Mouse (Mus musculus): Measurements from ENCODE around the gene Gm6763. TPM values are rescaled to one million over a fixed set of nuclear protein-coding genes. Genes with fewer than 3 reads are reported as not detected.
"Not testable (repeated sequence)": the region's sequence is repeated elsewhere in the genome, so short reads cannot be mapped to it uniquely, and the experiment has no call there.

The Gm6763 gene
- total RNA-seq (2012; rRNA removed) (not detected in 2 replicates), polyA plus RNA-seq (2012; ENCODE audit: insufficient read depth in 1 of 2, insufficient read length in 2 of 2, low read depth in 1 of 2, low replicate concordance in 2 of 2, missing spikeins in 1 of 2) (not detected)

DNA sequence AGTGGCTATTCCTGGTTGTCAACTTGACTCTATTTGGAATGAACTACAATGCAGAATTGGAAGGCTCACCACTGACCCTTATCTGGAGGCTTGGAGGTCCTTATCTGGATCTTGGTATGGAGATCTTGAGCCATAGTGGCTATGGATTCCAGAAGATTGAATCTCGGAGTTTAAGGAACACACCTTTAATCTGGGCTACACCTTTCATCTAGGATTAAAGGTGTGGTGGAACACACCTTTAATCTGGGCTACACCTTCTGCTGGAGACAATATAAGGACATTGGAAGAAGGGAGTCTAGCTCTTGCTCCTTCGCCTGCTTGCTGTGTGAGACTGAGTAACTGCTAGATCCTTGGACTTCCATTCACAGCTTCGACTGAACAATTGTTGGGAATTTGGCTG, at the start of gene Gm6763:
TSS of gene Gm6763 (plus strand) at position 301 of the 400 bp plus-strand sequence.
- not testable (repeated sequence) for H3K27ac ChIP-seq (ENCODE audit: control insufficient read depth, low read depth, low read length); H3K9ac ChIP-seq (ENCODE audit: control insufficient read depth, low read depth, low read length, poor library complexity, severe bottlenecking); H3K9me3 ChIP-seq (replicated peaks; ENCODE audit: insufficient read depth, low read length); H3K79me2 ChIP-seq (ENCODE audit: control insufficient read depth, insufficient read depth, low read length, poor library complexity); H3K27me3 ChIP-seq (ENCODE audit: control insufficient read depth in 1 of 2, insufficient read depth in 2 of 2, low read length in 2 of 2); DNase-seq (ENCODE audit: low read depth, low spot score); H3K4me1 ChIP-seq (ENCODE audit: control insufficient read depth in 1 of 2, insufficient read depth in 2 of 2, low read length in 2 of 2); H3K4me3 ChIP-seq (ENCODE audit: control insufficient read depth in 1 of 2, insufficient read depth in 1 of 2, low read depth in 2 of 2, low read length in 2 of 2); H3K36me3 ChIP-seq (ENCODE audit: control insufficient read depth in 1 of 2, insufficient read depth in 2 of 2, low read length in 2 of 2)

DNA sequence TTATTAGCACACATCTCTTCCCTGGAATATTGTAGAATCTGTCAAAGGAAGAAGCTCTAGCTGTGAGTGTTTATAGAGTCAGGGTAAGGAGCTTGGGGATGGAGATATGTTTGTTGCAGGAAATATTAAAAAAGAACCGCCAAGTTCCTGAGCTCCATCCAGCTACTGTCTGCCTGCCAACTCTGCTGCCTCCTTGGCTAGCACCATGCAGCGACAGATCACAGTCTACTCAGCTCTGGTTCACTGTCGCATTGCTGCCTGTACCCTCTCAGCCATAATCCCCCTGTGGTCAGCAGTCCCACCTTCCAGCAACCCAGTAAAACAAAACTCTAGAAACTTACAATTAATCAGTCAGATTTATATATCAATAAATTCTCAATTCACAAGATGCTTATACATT, 41.3 kb upstream of the Gm6763 start:
- Histone ChIP-seq H3K9me3 (replicated peaks; ENCODE audit: insufficient read depth, low read length) (no peaks in the 10 kb centered on the region), H3K9ac (ENCODE audit: control insufficient read depth, low read depth, low read length, poor library complexity, severe bottlenecking) (no peak overlapping the region), H3K79me2 (ENCODE audit: control insufficient read depth, insufficient read depth, low read length, poor library complexity) (no peaks in the 10 kb centered on the region), H3K4me3 (ENCODE audit: control insufficient read depth in 1 of 2, insufficient read depth in 1 of 2, low read depth in 2 of 2, low read length in 2 of 2) (no peak overlapping the region), H3K27ac (ENCODE audit: control insufficient read depth, low read depth, low read length) (no peak overlapping the region), H3K27me3 (ENCODE audit: control insufficient read depth in 1 of 2, insufficient read depth in 2 of 2, low read length in 2 of 2) (no peaks in the 10 kb centered on the region), H3K36me3 (ENCODE audit: control insufficient read depth in 1 of 2, insufficient read depth in 2 of 2, low read length in 2 of 2) (no peaks in the 10 kb centered on the region), H3K4me1 (ENCODE audit: control insufficient read depth in 1 of 2, insufficient read depth in 2 of 2, low read length in 2 of 2) (no peaks in the 10 kb centered on the region)
- no peak for TF ChIP-seq GABPA (IDR thresholded peaks at IDR 0.05; ENCODE audit: low read depth, low read length)
- no peak for TF ChIP-seq UBTF (IDR thresholded peaks at IDR 0.05; ENCODE audit: borderline replicate concordance, insufficient read depth, low read depth, low read length)
- TF ChIP-seq POLR2AphosphoS5 (IDR thresholded peaks at IDR 0.05; ENCODE audit: borderline replicate concordance, low read depth, low read length), result no peak
- TF ChIP-seq CHD2 (IDR thresholded peaks at IDR 0.05; ENCODE audit: low read length), result no peak
- no peak for DNase-seq (ENCODE audit: low read depth, low spot score)

DNA sequence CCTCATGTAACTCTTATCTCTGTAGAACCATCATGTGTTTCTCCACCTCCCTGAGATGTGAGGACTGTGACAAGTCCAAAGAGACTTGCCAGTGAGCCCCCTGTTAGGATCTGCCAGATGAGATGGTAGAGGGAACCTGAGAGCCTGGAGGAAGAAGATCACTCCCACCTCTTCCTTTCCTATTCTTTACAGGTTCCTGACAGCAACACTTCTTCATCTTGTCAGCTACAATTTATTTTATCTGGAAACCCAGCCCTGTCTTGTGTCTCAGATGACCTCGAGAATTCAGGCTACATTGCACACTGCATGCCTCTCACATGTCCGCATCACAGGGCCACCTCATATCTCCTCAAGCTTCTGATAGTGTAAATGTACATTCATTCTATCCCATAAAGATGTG, 33.0 kb upstream of the Gm6763 start:
- TF ChIP-seq USF1 (IDR thresholded peaks at IDR 0.05; ENCODE audit: low read depth, low read length) (no peak), RCOR1 (IDR thresholded peaks at IDR 0.05; ENCODE audit: low read depth, low read length) (no peak), RAD21 (IDR thresholded peaks at IDR 0.05; ENCODE audit: low read depth, low read length) (no peak), TCF12 (IDR thresholded peaks at IDR 0.05; ENCODE audit: low read depth, low read length) (no peak), MAX (IDR thresholded peaks at IDR 0.05; ENCODE audit: low read length) (no peak), ZNF384 (IDR thresholded peaks at IDR 0.05; ENCODE audit: low read depth, low read length) (no peak), POLR2AphosphoS5 (IDR thresholded peaks at IDR 0.05; ENCODE audit: borderline replicate concordance, low read depth, low read length) (no peak)
- no peaks in the 10 kb centered on the region for H3K4me1 ChIP-seq (ENCODE audit: control insufficient read depth in 1 of 2, insufficient read depth in 2 of 2, low read length in 2 of 2)
- no peak overlapping the region for H3K27ac ChIP-seq (ENCODE audit: control insufficient read depth, low read depth, low read length)
- no peak for DNase-seq (ENCODE audit: low read depth, low spot score)
- no peaks in the 10 kb centered on the region for H3K79me2 ChIP-seq (ENCODE audit: control insufficient read depth, insufficient read depth, low read length, poor library complexity)
- H3K36me3 ChIP-seq (ENCODE audit: control insufficient read depth in 1 of 2, insufficient read depth in 2 of 2, low read length in 2 of 2), result no peaks in the 10 kb centered on the region
- no peaks in the 10 kb centered on the region for H3K27me3 ChIP-seq (ENCODE audit: control insufficient read depth in 1 of 2, insufficient read depth in 2 of 2, low read length in 2 of 2)
- no peak overlapping the region for H3K4me3 ChIP-seq (ENCODE audit: control insufficient read depth in 1 of 2, insufficient read depth in 1 of 2, low read depth in 2 of 2, low read length in 2 of 2)
- H3K9ac ChIP-seq (ENCODE audit: control insufficient read depth, low read depth, low read length, poor library complexity, severe bottlenecking), result no peak overlapping the region
- no peaks in the 10 kb centered on the region for H3K9me3 ChIP-seq (replicated peaks; ENCODE audit: insufficient read depth, low read length)

DNA sequence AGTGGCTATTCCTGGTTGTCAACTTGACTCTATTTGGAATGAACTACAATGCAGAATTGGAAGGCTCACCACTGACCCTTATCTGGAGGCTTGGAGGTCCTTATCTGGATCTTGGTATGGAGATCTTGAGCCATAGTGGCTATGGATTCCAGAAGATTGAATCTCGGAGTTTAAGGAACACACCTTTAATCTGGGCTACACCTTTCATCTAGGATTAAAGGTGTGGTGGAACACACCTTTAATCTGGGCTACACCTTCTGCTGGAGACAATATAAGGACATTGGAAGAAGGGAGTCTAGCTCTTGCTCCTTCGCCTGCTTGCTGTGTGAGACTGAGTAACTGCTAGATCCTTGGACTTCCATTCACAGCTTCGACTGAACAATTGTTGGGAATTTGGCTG, 8.6 kb upstream of the Gm6763 start, which contains the start of gene Gm21293:
TSS of gene Gm21293 (plus strand) at position 301 of the 400 bp plus-strand sequence.
- not testable (repeated sequence) for H3K4me3 ChIP-seq (ENCODE audit: control insufficient read depth in 1 of 2, insufficient read depth in 1 of 2, low read depth in 2 of 2, low read length in 2 of 2); H3K4me1 ChIP-seq (ENCODE audit: control insufficient read depth in 1 of 2, insufficient read depth in 2 of 2, low read length in 2 of 2); H3K27ac ChIP-seq (ENCODE audit: control insufficient read depth, low read depth, low read length); DNase-seq (ENCODE audit: low read depth, low spot score); H3K9me3 ChIP-seq (replicated peaks; ENCODE audit: insufficient read depth, low read length); H3K79me2 ChIP-seq (ENCODE audit: control insufficient read depth, insufficient read depth, low read length, poor library complexity); H3K9ac ChIP-seq (ENCODE audit: control insufficient read depth, low read depth, low read length, poor library complexity, severe bottlenecking); H3K36me3 ChIP-seq (ENCODE audit: control insufficient read depth in 1 of 2, insufficient read depth in 2 of 2, low read length in 2 of 2); H3K27me3 ChIP-seq (ENCODE audit: control insufficient read depth in 1 of 2, insufficient read depth in 2 of 2, low read length in 2 of 2)

DNA sequence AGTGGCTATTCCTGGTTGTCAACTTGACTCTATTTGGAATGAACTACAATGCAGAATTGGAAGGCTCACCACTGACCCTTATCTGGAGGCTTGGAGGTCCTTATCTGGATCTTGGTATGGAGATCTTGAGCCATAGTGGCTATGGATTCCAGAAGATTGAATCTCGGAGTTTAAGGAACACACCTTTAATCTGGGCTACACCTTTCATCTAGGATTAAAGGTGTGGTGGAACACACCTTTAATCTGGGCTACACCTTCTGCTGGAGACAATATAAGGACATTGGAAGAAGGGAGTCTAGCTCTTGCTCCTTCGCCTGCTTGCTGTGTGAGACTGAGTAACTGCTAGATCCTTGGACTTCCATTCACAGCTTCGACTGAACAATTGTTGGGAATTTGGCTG, 8.4 kb downstream of the Gm6763 start, which contains the start of gene Gm8764:
TSS of gene Gm8764 (plus strand) at position 301 of the 400 bp plus-strand sequence.
- H3K27me3 ChIP-seq (ENCODE audit: control insufficient read depth in 1 of 2, insufficient read depth in 2 of 2, low read length in 2 of 2); DNase-seq (ENCODE audit: low read depth, low spot score); H3K4me3 ChIP-seq (ENCODE audit: control insufficient read depth in 1 of 2, insufficient read depth in 1 of 2, low read depth in 2 of 2, low read length in 2 of 2); H3K79me2 ChIP-seq (ENCODE audit: control insufficient read depth, insufficient read depth, low read length, poor library complexity); H3K4me1 ChIP-seq (ENCODE audit: control insufficient read depth in 1 of 2, insufficient read depth in 2 of 2, low read length in 2 of 2); H3K36me3 ChIP-seq (ENCODE audit: control insufficient read depth in 1 of 2, insufficient read depth in 2 of 2, low read length in 2 of 2); H3K9ac ChIP-seq (ENCODE audit: control insufficient read depth, low read depth, low read length, poor library complexity, severe bottlenecking); H3K9me3 ChIP-seq (replicated peaks; ENCODE audit: insufficient read depth, low read length); H3K27ac ChIP-seq (ENCODE audit: control insufficient read depth, low read depth, low read length): not testable (repeated sequence)

DNA sequence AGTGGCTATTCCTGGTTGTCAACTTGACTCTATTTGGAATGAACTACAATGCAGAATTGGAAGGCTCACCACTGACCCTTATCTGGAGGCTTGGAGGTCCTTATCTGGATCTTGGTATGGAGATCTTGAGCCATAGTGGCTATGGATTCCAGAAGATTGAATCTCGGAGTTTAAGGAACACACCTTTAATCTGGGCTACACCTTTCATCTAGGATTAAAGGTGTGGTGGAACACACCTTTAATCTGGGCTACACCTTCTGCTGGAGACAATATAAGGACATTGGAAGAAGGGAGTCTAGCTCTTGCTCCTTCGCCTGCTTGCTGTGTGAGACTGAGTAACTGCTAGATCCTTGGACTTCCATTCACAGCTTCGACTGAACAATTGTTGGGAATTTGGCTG, 16.9 kb downstream of the Gm6763 start, which contains the start of gene Gm21304:
TSS of gene Gm21304 (plus strand) at position 301 of the 400 bp plus-strand sequence.
- H3K4me1 ChIP-seq (ENCODE audit: control insufficient read depth in 1 of 2, insufficient read depth in 2 of 2, low read length in 2 of 2); H3K79me2 ChIP-seq (ENCODE audit: control insufficient read depth, insufficient read depth, low read length, poor library complexity); DNase-seq (ENCODE audit: low read depth, low spot score); H3K9ac ChIP-seq (ENCODE audit: control insufficient read depth, low read depth, low read length, poor library complexity, severe bottlenecking); H3K36me3 ChIP-seq (ENCODE audit: control insufficient read depth in 1 of 2, insufficient read depth in 2 of 2, low read length in 2 of 2); H3K9me3 ChIP-seq (replicated peaks; ENCODE audit: insufficient read depth, low read length); H3K4me3 ChIP-seq (ENCODE audit: control insufficient read depth in 1 of 2, insufficient read depth in 1 of 2, low read depth in 2 of 2, low read length in 2 of 2); H3K27me3 ChIP-seq (ENCODE audit: control insufficient read depth in 1 of 2, insufficient read depth in 2 of 2, low read length in 2 of 2); H3K27ac ChIP-seq (ENCODE audit: control insufficient read depth, low read depth, low read length): not testable (repeated sequence)
